Mouse (Mus musculus) lung, postnatal 36 days (tissue): ENCODE data around the gene Nmrk1.

Experiments
- DNase-seq: peaks from one replicate; pipeline ENCODE4 v3.0.0; 2022; ENCODE audit warnings: mixed read lengths

Gene Nmrk1

DNA sequence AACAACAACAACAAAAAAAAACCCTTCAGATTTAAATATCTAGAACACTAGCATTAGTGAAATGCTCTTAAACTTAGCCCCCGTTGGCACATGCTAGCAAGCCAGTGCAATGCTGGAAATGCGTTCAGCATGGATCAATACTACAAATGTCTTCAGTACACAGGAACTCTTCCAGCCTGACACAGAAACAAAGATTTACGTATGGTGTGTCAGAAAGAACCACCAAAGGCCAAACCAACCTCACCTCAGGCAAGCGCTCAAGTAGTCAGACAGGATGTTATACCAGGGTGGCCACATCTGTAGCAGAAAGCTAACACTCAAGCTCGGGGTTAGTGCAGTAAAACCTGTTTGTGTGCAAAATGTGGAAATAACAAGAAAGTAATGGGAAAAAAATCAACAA is 12.7 kb upstream of the Nmrk1 start:
- no peak for DNase-seq

- peak; percentile 53 for DNase-seq
These were observed 12.1 kb upstream of the Nmrk1 start for GRCm38 (mm10) chr19:18619691-18620090.

DNA sequence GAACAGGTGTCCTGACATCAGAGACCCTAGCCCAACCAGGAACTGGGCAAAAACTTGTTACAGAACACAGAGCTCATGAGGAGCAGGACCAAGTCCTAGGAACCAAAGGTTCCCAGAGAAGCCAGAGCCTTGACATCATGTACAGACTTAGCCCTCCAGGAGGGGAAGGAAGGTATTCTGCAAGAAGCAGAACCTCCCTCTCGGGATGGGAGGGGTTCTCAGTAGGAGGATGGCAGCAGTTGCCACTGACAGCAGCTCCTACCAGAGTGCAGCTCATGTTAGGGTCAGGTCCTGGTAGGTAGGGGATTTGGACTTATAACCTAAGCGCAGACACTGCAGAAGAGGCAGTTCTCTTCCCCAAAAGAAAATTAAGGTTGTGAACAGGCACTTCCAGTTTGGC is 7.9 kb upstream of the Nmrk1 start:
- no peak for DNase-seq

GRCm38 (mm10) chr19:18629589-18629988 is 2.2 kb upstream of the Nmrk1 start:
- no peak for DNase-seq

DNA sequence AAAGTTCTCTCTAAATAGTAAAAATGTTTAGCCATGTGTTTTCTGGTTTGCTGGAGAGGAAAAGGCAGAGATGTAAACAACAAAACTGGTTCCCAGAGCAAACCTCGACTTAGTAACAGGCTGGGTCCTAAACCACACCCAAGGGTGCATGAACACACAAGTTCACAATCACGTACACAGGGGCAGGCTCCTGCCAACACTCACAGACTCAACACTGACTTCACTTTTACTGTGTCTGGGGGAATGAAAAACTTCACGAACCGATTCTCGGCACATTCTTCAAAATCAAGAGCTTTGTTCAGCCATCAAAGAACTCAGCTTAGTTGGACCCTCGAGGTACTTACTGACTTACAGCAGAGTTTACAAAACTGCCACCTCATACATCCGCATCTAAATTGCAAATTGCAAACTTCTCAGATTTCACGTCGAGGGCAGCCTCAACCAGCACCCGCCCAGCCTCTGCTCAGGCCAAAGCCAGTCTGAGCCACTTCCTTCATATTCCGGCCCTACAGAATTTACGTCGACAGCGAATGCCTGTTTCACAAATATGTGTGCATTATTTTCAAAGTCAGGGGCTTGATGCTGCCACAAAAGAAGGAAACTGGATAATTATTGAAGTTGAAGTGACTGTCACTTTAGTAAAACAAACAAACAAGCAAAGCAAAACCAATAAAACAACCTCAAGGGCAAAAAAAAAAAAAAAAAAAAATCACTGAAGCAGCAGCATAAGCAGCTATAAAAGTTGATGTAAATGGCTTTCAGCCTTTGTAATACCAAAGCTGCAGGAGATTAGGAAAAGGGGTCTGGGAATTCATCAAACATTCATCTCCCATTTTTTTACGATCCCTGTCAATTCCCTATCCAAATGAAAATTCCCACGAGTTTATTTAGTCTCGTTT is 1.3 kb upstream of the Nmrk1 start:
- peak; percentile 69 for DNase-seq

DNA sequence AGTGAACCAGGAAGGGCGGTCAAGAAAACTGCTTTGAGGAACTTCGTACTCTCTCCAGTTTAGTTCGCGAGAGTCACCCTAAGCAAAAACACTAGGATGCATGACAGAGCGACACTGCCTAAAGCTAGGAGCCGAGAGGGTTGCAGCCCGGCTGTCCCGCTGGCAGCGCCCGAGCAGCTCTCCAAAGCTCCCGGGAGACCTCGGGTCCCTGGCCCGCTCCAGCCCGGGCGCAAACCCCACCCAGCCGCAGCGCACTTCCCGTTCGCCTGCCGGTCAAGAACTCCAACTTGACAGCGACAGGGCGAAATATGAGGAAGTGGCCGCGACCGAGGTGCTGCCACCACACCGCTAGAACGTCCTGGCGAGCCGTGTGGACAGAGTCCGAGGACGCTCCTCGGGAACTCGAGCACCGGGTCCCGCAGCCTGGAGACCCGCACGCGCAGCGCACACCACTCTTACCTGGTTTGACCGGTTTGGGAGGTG is 548 bp upstream of the Nmrk1 start:
- DNase-seq = peak; percentile 77

DNA sequence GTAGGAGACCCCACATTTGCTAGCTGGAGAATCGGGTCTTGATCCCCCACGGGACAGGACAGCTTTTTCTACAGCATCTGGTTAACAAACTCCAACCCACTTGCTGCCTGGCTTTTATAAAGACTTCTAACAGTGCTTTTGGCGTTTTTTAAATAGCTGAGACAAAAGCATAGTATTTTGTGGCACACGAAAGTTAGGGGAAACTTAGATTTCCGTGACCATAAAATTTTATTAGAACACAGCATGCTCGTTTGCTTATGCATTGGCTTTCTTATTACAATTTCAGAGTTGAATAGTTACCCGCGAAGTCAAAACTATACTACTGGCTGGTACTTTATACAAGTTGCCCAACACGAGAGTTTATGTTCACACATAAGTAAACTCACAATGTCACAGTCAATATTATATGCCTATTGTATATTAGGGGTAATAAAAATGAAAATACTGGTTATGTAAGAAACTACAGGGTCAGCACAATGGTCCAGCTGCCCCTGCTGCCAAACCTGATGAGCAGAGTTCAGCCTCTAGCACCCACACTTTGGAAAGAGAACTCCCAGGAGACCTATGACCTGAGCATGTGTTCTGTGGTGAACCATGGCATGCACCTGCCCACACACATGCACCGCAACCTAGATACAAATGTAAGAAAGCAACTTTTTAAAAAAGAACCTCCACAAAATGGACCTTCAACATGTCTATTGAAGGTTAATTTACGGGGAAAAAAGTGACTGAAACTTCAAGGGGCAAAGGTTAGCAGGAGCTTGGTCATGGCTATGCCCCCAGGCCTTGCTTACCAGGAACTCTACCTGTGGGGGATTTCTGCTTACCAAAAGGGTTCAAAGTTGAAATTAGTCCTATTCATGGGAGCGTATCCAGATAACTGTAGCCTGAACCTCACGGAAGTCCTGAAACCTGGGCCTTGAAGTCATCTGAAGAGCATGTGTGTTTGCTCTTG is 758 bp downstream of the Nmrk1 start:
- no peak for DNase-seq

- DNase-seq = no peak
These were observed 6.2 kb downstream of the Nmrk1 start for GRCm38 (mm10) chr19:18637954-18638353.

GRCm38 (mm10) chr19:18638949-18639348 is 7.2 kb downstream of the Nmrk1 start:
- no peak for DNase-seq

GRCm38 (mm10) chr19:18639552-18639951 is 7.8 kb downstream of the Nmrk1 start:
- no peak for DNase-seq

- no peak for DNase-seq
These were observed 9.3 kb downstream of the Nmrk1 start for GRCm38 (mm10) chr19:18641001-18641400.

DNA sequence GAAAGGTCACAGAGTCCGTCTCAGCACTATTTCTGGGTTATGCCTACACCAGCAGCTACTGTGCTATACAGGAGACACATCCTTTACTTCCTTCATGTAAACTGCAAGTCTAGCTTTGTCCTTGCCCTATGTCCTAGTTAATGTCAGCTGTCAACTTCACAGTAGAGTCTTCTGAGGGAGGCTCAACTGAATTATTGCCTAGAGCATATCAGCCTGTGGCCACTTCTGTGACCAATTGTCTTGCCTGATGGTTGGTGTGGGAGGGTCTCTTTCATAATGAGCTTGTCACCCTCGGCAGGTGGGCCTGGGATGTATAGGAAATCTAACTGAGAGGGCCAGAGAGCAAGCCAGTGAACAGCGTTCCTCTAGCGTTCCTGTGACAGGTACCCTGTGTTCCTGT is 11.7 kb downstream of the Nmrk1 start:
- no peak for DNase-seq

GRCm38 (mm10) chr19:18644084-18644483 is 12.3 kb downstream of the Nmrk1 start:
- DNase-seq = no peak

DNA sequence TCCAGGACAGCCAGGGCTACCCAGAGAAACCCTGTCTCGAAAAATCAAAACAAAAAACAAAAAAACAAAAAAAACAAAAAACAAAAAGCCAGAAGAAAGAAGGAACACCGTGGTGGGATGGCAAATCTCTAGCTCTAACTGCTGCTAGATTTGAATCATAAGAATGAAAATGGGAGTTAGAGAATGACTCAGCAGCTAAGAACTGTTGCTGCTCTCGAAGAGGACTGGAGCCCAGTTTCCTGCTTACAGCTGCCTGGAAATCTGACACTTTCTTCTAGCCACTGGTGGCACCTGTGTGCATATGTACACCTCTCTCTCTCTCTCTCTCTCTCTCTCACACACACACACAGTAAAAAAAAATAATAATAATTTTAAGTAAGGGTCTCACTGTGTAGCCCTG is 14.6 kb downstream of the Nmrk1 start:
- DNase-seq = no peak

GRCm38 (mm10) chr19:18646853-18647420 is 15.2 kb downstream of the Nmrk1 start:
- DNase-seq = no peak

DNA sequence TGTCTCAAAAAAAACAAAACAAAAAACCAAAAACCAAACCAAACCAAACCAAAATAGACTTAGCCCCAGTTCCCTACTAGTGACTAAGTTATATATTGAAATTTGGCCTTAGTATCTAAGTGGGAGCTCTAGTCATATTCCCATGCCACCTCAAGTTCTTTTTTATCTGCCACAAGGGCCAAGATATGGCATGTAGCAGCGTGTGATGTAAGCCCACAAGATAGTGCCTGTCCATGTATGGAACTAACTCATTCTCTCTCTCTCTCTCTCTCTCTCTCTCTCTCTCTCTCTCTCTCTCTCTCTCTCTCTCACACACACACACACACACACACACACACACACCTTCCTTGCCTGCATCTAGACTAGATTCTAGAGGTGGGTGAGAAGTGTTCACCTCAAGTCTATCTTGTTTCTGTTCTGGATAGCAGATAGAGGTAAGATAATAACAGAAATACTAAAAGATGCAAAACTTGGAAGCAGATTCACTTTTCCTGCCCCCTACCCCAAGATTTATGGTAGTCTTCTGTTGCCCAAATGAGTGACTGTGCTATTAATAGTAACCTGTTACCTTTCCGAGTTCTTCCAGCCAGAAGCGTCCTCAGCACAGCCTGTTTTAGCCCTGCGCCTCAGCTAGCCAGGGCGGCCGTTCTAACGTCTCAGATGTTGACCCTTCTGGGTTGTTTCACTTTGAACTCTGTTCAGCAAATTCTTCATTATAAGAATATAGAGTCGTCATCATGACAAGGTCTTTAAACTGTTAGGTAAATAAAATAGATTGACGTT is 16.2 kb downstream of the Nmrk1 start:
- no peak for DNase-seq

DNA sequence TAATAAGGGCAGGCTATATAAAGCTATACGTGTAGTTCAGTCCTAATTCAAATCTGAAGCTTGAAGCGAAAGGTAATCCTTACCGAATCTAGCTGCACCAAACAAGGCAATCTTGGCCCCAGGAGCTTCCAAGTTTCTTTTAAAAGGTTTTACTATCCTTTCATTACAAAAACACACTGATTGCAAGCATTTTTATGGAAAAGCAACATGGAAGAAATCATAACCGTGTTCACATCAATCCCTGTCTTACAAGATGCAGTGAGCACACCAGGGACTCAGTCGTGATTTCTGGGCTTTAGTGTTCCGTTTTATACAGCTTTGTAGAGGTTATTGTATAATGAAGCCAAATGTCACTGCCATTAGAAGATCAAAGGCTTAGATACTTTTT is 16.8 kb downstream of the Nmrk1 start:
- DNase-seq = no peak

- no peak for DNase-seq
These were observed 18.2 kb downstream of the Nmrk1 start for GRCm38 (mm10) chr19:18649955-18650354.

DNA sequence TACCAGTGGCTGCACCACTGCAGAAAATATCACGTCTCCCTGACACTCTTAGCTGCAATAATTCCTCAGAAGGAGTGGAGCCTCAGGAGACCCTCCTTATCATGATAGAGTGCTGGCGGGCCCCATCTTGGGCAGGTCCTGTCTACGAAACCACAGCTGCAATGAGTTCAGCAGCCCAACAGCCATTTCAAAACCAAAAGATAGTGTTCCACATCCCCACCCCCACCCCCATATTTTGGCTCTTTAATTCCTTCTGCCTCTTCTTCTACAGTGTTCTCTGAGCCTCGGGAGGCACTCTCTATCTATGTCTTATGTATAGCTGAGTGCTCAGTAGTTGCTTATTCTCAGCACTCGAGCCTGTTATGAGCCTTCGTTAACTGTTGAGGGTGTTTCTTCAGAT is 18.7 kb downstream of the Nmrk1 start:
- no peak for DNase-seq

GRCm38 (mm10) chr19:18652592-18652991 is 20.8 kb downstream of the Nmrk1 start:
- no peak for DNase-seq

DNA sequence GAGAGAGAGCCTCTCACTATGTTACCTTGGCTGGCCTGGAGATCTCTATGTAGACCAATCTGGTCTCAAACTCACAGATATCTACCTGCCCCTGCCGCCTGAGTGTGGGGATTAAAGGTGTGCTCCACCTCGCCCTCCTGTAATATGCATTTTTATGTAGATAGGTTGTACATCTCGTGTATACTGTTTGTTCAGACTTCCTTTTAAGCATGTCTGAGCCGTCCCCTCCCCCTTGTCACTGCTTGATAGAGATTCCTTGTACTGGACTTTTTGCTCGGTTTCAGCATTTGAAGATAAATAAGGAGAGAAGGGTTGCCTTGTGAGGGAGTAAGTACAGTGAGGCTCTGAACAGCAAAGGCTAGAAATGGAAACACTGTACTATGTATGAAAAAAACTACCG is 21.3 kb downstream of the Nmrk1 start:
- DNase-seq = no peak

DNA sequence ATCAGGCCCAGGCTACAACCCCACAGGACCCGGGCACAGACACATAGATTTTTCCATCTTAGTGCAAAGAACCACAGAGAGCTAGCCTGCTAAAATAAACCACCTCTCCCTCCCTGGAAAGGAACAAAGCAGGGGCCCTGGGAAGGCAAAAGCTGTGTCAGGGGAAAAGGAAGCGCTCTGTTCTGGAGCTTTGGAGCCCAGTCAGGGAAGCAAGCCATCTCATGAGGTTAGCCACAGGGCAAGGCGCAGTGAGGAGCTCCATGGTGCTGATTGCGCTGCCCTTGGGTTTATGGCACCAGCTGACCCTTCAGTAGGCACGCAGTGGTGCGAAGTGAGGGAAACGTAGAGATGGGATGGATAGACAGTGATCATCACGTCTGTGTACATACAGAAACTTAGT is 22.6 kb downstream of the Nmrk1 start:
- no peak for DNase-seq
